ENCODE assay signal across 8 mouse cellular contexts in genomic region chr12:71113675-71114288, GRCm38 (mm10). TPM values are rescaled to one million over a fixed set of nuclear protein-coding genes. Genes with fewer than 3 reads are reported as not detected.
DNase-seq lines count a peak whose midpoint lies in the region; ATAC-seq and TF ChIP-seq lines count a peak whose summit lies in the region.

No protein-coding gene starts in this region.

- no peak for DNase-seq in heart, embryonic 10.5 days (ENCODE audit: low spot score)
- no peak for DNase-seq in heart, adult 8-10 months (ENCODE audit: low spot score)
- DNase-seq in embryo, embryonic 10.5 days (ENCODE audit: low spot score) = peak; percentile 69
- DNase-seq in layer of hippocampus, adult 18-20 months (ENCODE audit: low spot score in 2 of 2) = peak; percentile 40 to 77
- DNase-seq in liver, postnatal 0 days = peak; percentile 70
- peak; percentile 36 to 38 for DNase-seq in thymus, postnatal 10 days (ENCODE audit: low spot score in 2 of 2)

- H3K4me1 ChIP-seq in heart, embryonic 10.5 days = peaks cover 24% of the 10 kb centered on the region
- H3K4me1 ChIP-seq in heart, embryonic 16.5 days (ENCODE audit: control insufficient read depth, insufficient read depth, low read length) = peaks cover 25% of the 10 kb centered on the region
- H3K4me1 ChIP-seq in liver, postnatal 0 days (ENCODE audit: insufficient read depth) = peaks cover 7% of the 10 kb centered on the region; the same call in 1 of the 2 replicates
- H3K4me1 ChIP-seq in neural tube, embryonic 15.5 days = peaks cover 13% of the 10 kb centered on the region

- H3K4me3 ChIP-seq in heart, embryonic 10.5 days = peak overlapping the region; percentile 13; the same call in 1 of the 2 replicates
- H3K4me3 ChIP-seq in heart, embryonic 16.5 days (ENCODE audit: low read length) = peak overlapping the region; percentile 19
- H3K4me3 ChIP-seq in liver, postnatal 0 days (ENCODE audit: low read depth, low read length) = no peak overlapping the region
- H3K4me3 ChIP-seq in neural tube, embryonic 15.5 days (replicated peaks) = no peak overlapping the region

- H3K4me2 ChIP-seq in heart, embryonic 16.5 days (ENCODE audit: low read depth, low read length) = peak overlapping the region; percentile 57
- peak overlapping the region; percentile 49 for H3K4me2 ChIP-seq in liver, postnatal 0 days (ENCODE audit: low read depth, low read length)
- peak overlapping the region; percentile 32 for H3K4me2 ChIP-seq in neural tube, embryonic 15.5 days

- no peak overlapping the region for H3K27ac ChIP-seq in heart, embryonic 10.5 days
- H3K27ac ChIP-seq in heart, embryonic 16.5 days (ENCODE audit: low read length) = peak overlapping the region; percentile 4; the same call in 1 of the 2 replicates
- no peak overlapping the region for H3K27ac ChIP-seq in liver, postnatal 0 days (ENCODE audit: low read depth)
- H3K27ac ChIP-seq in neural tube, embryonic 15.5 days (replicated peaks) = no peak overlapping the region

- no peak for TF ChIP-seq EP300 in liver, postnatal 0 days (IDR thresholded peaks at IDR 0.05; ENCODE audit: low read depth)

- H3K9me3 ChIP-seq in heart, embryonic 10.5 days = no peaks in the 10 kb centered on the region
- H3K9me3 ChIP-seq in heart, embryonic 16.5 days (replicated peaks; ENCODE audit: control insufficient read depth, low read length) = no peaks in the 10 kb centered on the region
- H3K9me3 ChIP-seq in liver, postnatal 0 days (ENCODE audit: low read length) = no peaks in the 10 kb centered on the region
- no peaks in the 10 kb centered on the region for H3K9me3 ChIP-seq in neural tube, embryonic 15.5 days (replicated peaks)

- WGBS in heart, embryonic 10.5 days = 38% methylated on average over 12 of the region's 12 CpGs
- WGBS in heart, embryonic 16.5 days = 33% methylated on average over 12 of the region's 12 CpGs
- WGBS in liver, postnatal 0 days (ENCODE audit: insufficient replicate concordance) = 15% methylated on average over 12 of the region's 12 CpGs
- 31% methylated on average over 12 of the region's 12 CpGs for WGBS in neural tube, embryonic 15.5 days

- no peaks in the 10 kb centered on the region for H3K36me3 ChIP-seq in heart, embryonic 10.5 days
- H3K36me3 ChIP-seq in heart, embryonic 16.5 days (ENCODE audit: control insufficient read depth, insufficient read depth) = no peaks in the 10 kb centered on the region
- no peaks in the 10 kb centered on the region for H3K36me3 ChIP-seq in liver, postnatal 0 days (replicated peaks; ENCODE audit: insufficient read depth, low read length)
- no peaks in the 10 kb centered on the region for H3K36me3 ChIP-seq in neural tube, embryonic 15.5 days

- no peak for TF ChIP-seq CTCF in liver, postnatal 0 days (IDR thresholded peaks at IDR 0.05; ENCODE audit: low read depth)

- H3K27me3 ChIP-seq in heart, embryonic 10.5 days (ENCODE audit: insufficient read depth, poor library complexity, severe bottlenecking) = no peaks in the 10 kb centered on the region
- no peaks in the 10 kb centered on the region for H3K27me3 ChIP-seq in heart, embryonic 16.5 days (ENCODE audit: control insufficient read depth, insufficient read depth, low read length)
- H3K27me3 ChIP-seq in liver, postnatal 0 days (ENCODE audit: insufficient read depth, low read length) = no peaks in the 10 kb centered on the region
- no peaks in the 10 kb centered on the region; the same call in 1 of the 2 replicates for H3K27me3 ChIP-seq in neural tube, embryonic 15.5 days (replicated peaks)

- peak overlapping the region; percentile 8 for H3K9ac ChIP-seq in heart, embryonic 16.5 days (ENCODE audit: low read length)
- no peak overlapping the region for H3K9ac ChIP-seq in liver, postnatal 0 days (replicated peaks)
- H3K9ac ChIP-seq in neural tube, embryonic 15.5 days (replicated peaks) = no peak overlapping the region

- peak; percentile 53; the same call in 1 of the 2 replicates for ATAC-seq in heart, embryonic 16.5 days (replicated peaks; ENCODE audit: extremely low read depth, insufficient read depth, low FRiP score)
- peak; percentile 71 for ATAC-seq in liver, postnatal 0 days
- ATAC-seq in neural tube, embryonic 15.5 days (ENCODE audit: low FRiP score) = no peak; the same call in 1 of the 2 replicates

RNA-seq across cellular contexts. Expression of gene Tomm20l, which starts 2.6 kb away (rescaled TPM):
- polyA plus RNA-seq in heart, embryonic 10.5 days (2016; fragmentation: Nextera tagmentation; extraction: Ambion mirVana) = 0.26 and 0.64 TPM in 2 replicates
- 1 to 10 TPM; 1.0 to 1.8 (median 1.5) TPM for total RNA-seq in heart, adult 8-10 months (2022)
- polyA plus RNA-seq in heart, embryonic 16.5 days (2015; fragmentation: Nextera tagmentation; extraction: Ambion mirVana) = 0.37 TPM in 1 of 2 replicates, not detected in the other
- not detected for total RNA-seq in layer of hippocampus, adult 18-20 months (2021)
- not detected in 2 replicates for polyA plus RNA-seq in liver, postnatal 0 days (2015; fragmentation: Nextera tagmentation; extraction: Ambion mirVana)
- 0.31 TPM in 1 of 2 replicates, not detected in the other for polyA plus RNA-seq in neural tube, embryonic 15.5 days (2015; fragmentation: Nextera tagmentation; extraction: Ambion mirVana)

RNA-seq across cellular contexts. Expression of gene Timm9, which starts 22.7 kb away (rescaled TPM):
- 106 and 107 TPM in 2 replicates for polyA plus RNA-seq in heart, embryonic 10.5 days (2016; fragmentation: Nextera tagmentation; extraction: Ambion mirVana)
- total RNA-seq in heart, adult 8-10 months (2022) = 10 to 100 TPM; 26.9 to 32.8 (median 28.3) TPM
- 98.9 and 108 TPM in 2 replicates for polyA plus RNA-seq in heart, embryonic 16.5 days (2015; fragmentation: Nextera tagmentation; extraction: Ambion mirVana)
- 10 to 100 TPM; 50.7 to 58.5 TPM for total RNA-seq in layer of hippocampus, adult 18-20 months (2021)
- 58.2 and 61.9 TPM in 2 replicates for polyA plus RNA-seq in liver, postnatal 0 days (2015; fragmentation: Nextera tagmentation; extraction: Ambion mirVana)
- 124 and 133 TPM in 2 replicates for polyA plus RNA-seq in neural tube, embryonic 15.5 days (2015; fragmentation: Nextera tagmentation; extraction: Ambion mirVana)

RNA-seq across cellular contexts. Expression of gene 2700049A03Rik, which starts 22.9 kb away (rescaled TPM):
- polyA plus RNA-seq in heart, embryonic 10.5 days (2016; fragmentation: Nextera tagmentation; extraction: Ambion mirVana) = 10.1 and 13.1 TPM in 2 replicates
- 1 to 10 TPM; 2.8 to 3.7 (median 3.5) TPM for total RNA-seq in heart, adult 8-10 months (2022)
- polyA plus RNA-seq in heart, embryonic 16.5 days (2015; fragmentation: Nextera tagmentation; extraction: Ambion mirVana) = 9.1 and 9.2 TPM in 2 replicates
- 1 to 10 TPM; 6.6 to 7.5 TPM for total RNA-seq in layer of hippocampus, adult 18-20 months (2021)
- 2.2 and 2.4 TPM in 2 replicates for polyA plus RNA-seq in liver, postnatal 0 days (2015; fragmentation: Nextera tagmentation; extraction: Ambion mirVana)
- polyA plus RNA-seq in neural tube, embryonic 15.5 days (2015; fragmentation: Nextera tagmentation; extraction: Ambion mirVana) = 12.1 and 12.8 TPM in 2 replicates

Comparison
In these comparisons a context has a peak if more than half of its experiments do, and no peak if none do; other contexts are left out.
1. DNase-seq: peak in embryo, embryonic 10.5 days (single experiment), layer of hippocampus, adult 18-20 months (2 of 2), liver, postnatal 0 days (single experiment) and thymus, postnatal 10 days (2 of 2); none in heart, embryonic 10.5 days (single experiment) and heart, adult 8-10 months (single experiment).
2. H3K4me3 ChIP-seq: peak in heart, embryonic 10.5 days (single experiment) and heart, embryonic 16.5 days (single experiment); none in liver, postnatal 0 days (single experiment) and neural tube, embryonic 15.5 days (single experiment).
3. Peak in every context shown above with its lines, with median percentiles within 50 percentile points of each other: H3K4me2 ChIP-seq.